Mouse (Mus musculus): ENCODE data around the gene Dock2. TPM values are rescaled to one million over a fixed set of nuclear protein-coding genes. Genes with fewer than 3 reads are reported as not detected.
A peak's percentile ranks its signal among the peaks of the same experiment; 100 is the strongest.
"Not testable (repeated sequence)": the region's sequence is repeated elsewhere in the genome, so short reads cannot be mapped to it uniquely, and the experiment has no call there.

The Dock2 gene
- 1.4 and 1.6 TPM in 2 replicates for polyA plus RNA-seq (2015; fragmentation: Nextera tagmentation; extraction: Ambion mirVana)

DNA sequence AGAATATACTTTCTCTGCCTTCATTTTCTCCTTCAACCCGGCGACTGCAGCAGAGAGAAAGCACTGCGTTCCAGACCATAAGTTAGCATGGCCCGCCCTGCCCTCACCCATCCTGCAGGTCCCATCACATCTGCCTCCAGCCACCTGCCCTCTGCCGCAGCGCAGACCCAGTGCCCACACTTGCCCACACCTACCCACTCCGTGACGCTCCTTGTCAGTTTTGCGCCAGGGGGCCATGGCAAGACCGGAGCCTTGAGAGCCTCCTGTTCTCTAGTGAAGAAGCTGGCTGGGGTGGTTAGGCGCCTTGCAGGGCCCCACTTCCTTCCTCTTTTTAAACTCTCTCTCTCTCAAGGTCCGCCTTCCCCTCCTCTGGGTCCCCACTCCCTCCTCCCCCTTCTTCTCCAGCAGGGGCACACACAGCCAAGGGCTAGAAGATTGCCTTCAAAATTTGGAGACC lies at the start of gene Dock2:
Dock2 (minus strand) TSS at position 306 of the 457 bp plus-strand sequence.
- Histone ChIP-seq H3K4me1 (replicated peaks) (no peaks in the 10 kb centered on the region), H3K27me3 (replicated peaks) (no peaks in the 10 kb centered on the region), H3K27ac (no peak within 1 kb of the TSS), H3K9ac (no peak within 1 kb of the TSS), H3K36me3 (no peaks in the 10 kb centered on the region), H3K9me3 (no peaks in the 10 kb centered on the region), H3K4me2 (replicated peaks) (no peak within 1 kb of the TSS), H3K4me3 (replicated peaks) (no peak within 1 kb of the TSS)
- WGBS, result 84% methylated on average over 12 of the region's 12 CpGs
- ATAC-seq, result no peak

DNA sequence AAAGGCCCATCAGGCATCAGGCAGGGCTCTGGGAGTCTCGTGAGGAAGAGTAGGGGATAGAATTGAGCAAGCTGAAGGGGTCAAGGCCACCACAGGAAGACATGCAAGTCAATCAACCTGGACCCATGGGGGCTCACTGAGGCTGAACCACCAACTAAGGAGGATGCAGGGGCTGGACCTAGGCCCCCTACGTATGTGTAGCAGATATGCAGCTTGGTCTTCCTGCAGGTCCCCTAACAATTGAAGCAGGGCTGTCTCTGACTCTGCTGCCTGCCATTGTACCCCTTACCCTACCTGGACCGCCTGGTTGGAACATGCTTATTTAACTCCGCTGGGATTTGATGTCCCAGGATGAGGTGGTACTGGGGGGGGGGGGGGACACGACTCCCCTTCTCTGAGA lies 49.0 kb upstream of the Dock2 start:
- Histone ChIP-seq H3K27ac (no peak overlapping the region), H3K9ac (peak overlapping the region; percentile 78), H3K27me3 (replicated peaks) (no peaks in the 10 kb centered on the region), H3K4me2 (replicated peaks) (peak overlapping the region; percentile 78), H3K36me3 (peaks cover 5% of the 10 kb centered on the region; the same call in 1 of the 2 replicates), H3K4me3 (replicated peaks) (peak overlapping the region; percentile 78), H3K4me1 (replicated peaks) (peaks cover 9% of the 10 kb centered on the region), H3K9me3 (no peaks in the 10 kb centered on the region)
- ATAC-seq, result 0 out of 2 replicates have a peak, but pooled peaks have one; percentile 8
- WGBS, result 12% methylated on average over 4 of the region's 5 CpGs

GRCm38 (mm10) chr11:34827803-34828202 lies 44.1 kb upstream of the Dock2 start:
- H3K27ac ChIP-seq, result no peak overlapping the region
- peaks cover 22% of the 10 kb centered on the region for H3K36me3 ChIP-seq
- H3K4me1 ChIP-seq (replicated peaks), result peaks cover 6% of the 10 kb centered on the region
- no peak for ATAC-seq
- no peaks in the 10 kb centered on the region for H3K27me3 ChIP-seq (replicated peaks)
- H3K9ac ChIP-seq, result no peak overlapping the region
- H3K9me3 ChIP-seq, result no peaks in the 10 kb centered on the region
- 93% methylated on average over 3 of the region's 3 CpGs for WGBS
- no peak overlapping the region for H3K4me2 ChIP-seq (replicated peaks)
- no peak overlapping the region for H3K4me3 ChIP-seq (replicated peaks)

DNA sequence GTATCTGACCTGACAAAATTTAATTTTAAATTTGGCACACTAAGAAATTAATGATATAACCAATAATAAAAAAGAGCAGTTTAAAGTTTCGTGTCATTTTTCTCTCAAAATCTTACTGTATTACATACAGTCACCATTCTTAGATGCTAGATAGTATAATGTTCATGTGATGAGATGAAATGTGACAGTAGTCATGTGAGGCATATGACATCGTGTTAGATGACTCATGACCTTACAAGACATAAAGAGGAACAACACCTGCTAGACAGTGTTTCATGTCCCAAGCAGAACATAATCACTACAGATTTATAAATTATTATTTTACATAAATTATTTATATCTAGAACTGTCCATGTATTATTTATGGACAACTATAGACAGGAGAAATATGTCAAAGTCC lies 43.2 kb upstream of the Dock2 start:
- WGBS, result 89% methylated on average over 2 of the region's 2 CpGs
- Histone ChIP-seq H3K36me3 (peaks cover 27% of the 10 kb centered on the region), H3K4me3 (replicated peaks) (no peak overlapping the region), H3K4me1 (replicated peaks) (no peaks in the 10 kb centered on the region), H3K9me3 (no peaks in the 10 kb centered on the region), H3K4me2 (replicated peaks) (no peak overlapping the region), H3K9ac (no peak overlapping the region), H3K27me3 (replicated peaks) (no peaks in the 10 kb centered on the region), H3K27ac (no peak overlapping the region)
- ATAC-seq, result no peak

DNA sequence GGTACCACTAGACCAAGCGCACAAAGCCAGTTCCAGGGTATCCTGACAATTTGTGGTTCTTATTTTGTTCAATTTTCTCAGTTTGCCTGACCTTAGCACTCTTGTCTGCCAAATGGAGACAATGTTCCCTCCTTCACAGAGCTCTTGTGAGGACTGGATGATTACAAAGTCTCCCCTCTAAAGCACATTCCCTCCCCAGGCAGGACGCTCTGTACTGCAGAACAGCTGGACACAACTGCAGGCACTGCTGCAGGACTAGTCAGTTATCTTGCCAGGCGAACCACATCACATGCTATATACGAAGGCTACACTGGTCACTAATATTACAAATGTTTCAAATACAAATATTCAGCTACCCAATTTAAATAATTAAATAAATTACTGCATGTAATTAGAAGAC lies 41.1 kb upstream of the Dock2 start:
- no peak overlapping the region for H3K9ac ChIP-seq
- H3K27me3 ChIP-seq (replicated peaks), result no peaks in the 10 kb centered on the region
- H3K27ac ChIP-seq, result no peak overlapping the region
- no peaks in the 10 kb centered on the region for H3K9me3 ChIP-seq
- no peak overlapping the region for H3K4me2 ChIP-seq (replicated peaks)
- no peak for ATAC-seq
- H3K4me1 ChIP-seq (replicated peaks), result no peaks in the 10 kb centered on the region
- H3K4me3 ChIP-seq (replicated peaks), result no peak overlapping the region
- peaks cover 25% of the 10 kb centered on the region for H3K36me3 ChIP-seq
- WGBS, result 86% methylated on average over 4 of the region's 4 CpGs

DNA sequence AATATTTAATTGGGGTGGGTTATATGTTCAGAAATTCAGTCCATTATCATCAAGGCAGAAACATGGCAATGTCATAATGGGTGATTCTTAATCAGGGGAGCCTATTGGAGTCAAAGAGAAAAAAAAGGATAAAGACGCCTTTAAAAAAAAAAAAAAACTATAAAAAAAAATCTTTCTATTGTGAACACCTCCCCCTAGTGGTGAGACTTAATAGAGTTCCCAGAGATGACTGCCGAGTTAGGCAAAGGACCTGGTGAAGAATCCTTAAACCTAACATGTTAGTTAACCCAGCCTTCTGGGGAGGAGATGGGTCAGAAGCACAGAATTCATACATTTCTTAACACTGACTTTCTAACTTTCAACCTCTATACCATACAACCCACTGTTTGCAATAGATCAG lies 31.1 kb upstream of the Dock2 start:
- 10% methylated on average over 2 of the region's 2 CpGs for WGBS

DNA sequence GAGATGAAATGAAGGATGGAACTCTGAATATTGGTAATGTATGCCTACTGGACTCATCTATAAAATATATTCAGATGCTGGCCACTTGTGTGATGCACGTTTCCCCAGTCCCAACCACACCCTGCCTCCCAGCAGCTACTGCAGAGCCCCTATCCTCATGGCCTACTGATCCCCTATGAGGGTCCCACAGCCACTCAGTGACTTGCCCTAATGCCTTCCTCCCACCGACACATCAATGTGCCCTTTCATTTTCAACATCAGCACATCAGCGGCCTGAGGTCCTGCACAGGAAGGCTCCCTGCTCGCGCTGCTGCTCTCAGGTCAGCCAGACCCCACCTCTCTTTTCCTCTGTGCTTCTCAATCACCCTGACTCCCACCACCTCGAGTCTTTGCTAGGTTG lies 30.6 kb upstream of the Dock2 start:
- Histone ChIP-seq H3K9ac (no peak overlapping the region), H3K4me1 (replicated peaks) (no peaks in the 10 kb centered on the region), H3K27me3 (replicated peaks) (no peaks in the 10 kb centered on the region), H3K4me2 (replicated peaks) (no peak overlapping the region), H3K4me3 (replicated peaks) (no peak overlapping the region), H3K9me3 (no peaks in the 10 kb centered on the region), H3K36me3 (peaks cover 16% of the 10 kb centered on the region), H3K27ac (no peak overlapping the region)
- 90% methylated on average over 6 of the region's 6 CpGs for WGBS
- no peak for ATAC-seq

More for the DNA sequence above, 31.1 kb upstream of the Dock2 start:
- Histone ChIP-seq H3K4me1 (replicated peaks) (no peaks in the 10 kb centered on the region), H3K9me3 (no peaks in the 10 kb centered on the region), H3K4me3 (replicated peaks) (no peak overlapping the region), H3K9ac (no peak overlapping the region), H3K27ac (no peak overlapping the region), H3K36me3 (peaks cover 19% of the 10 kb centered on the region), H3K27me3 (replicated peaks) (no peaks in the 10 kb centered on the region), H3K4me2 (replicated peaks) (no peak overlapping the region)
- ATAC-seq, result no peak

DNA sequence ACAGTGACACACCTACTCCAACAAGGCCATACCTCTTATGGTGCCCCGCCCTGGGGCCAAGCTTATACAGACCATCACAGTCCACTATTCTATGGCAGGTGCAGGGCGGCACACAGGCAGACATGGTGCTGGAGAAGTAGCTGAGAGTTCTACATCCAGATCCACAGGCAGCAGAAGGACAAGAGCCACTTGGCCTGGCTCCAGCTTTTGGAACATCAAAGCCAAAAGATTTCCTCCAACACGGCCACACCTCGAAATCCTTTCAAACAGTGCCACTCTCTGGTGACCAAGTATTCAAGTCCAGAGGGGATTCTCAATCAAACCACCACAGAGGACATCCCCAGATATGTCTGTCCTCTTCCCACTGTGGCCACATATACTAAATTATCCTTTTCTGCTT lies 21.3 kb upstream of the Dock2 start:
- not testable (repeated sequence) for H3K36me3 ChIP-seq; H3K9ac ChIP-seq; H3K27me3 ChIP-seq (replicated peaks); H3K27ac ChIP-seq; H3K4me3 ChIP-seq (replicated peaks); ATAC-seq; H3K4me2 ChIP-seq (replicated peaks); H3K4me1 ChIP-seq (replicated peaks); H3K9me3 ChIP-seq
- 76% methylated on average over 4 of the region's 4 CpGs for WGBS

DNA sequence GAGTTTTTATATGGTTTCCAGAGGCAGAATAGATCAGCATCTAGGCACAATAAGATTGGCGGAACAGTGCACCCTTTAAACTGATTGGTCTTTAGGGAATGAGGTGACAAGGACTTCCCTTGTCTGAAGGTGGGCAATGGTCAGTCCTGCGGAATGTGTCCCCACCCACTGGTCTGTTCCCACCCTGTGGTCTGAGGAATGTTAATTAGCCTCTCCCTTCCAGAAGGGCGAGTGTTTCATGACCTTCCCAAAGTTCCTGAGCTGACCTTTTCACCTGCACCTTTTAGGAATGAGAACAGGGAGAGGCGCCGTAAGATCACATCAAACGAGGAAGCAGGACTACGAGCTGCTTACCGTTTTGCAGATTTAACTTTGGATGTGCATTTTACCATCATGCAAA lies 14.4 kb upstream of the Dock2 start:
- not testable (repeated sequence) for H3K27ac ChIP-seq; H3K36me3 ChIP-seq; ATAC-seq; H3K9me3 ChIP-seq; H3K4me3 ChIP-seq (replicated peaks); H3K4me2 ChIP-seq (replicated peaks); H3K27me3 ChIP-seq (replicated peaks); H3K4me1 ChIP-seq (replicated peaks); H3K9ac ChIP-seq
- WGBS, result 47% methylated on average over 8 of the region's 8 CpGs

DNA sequence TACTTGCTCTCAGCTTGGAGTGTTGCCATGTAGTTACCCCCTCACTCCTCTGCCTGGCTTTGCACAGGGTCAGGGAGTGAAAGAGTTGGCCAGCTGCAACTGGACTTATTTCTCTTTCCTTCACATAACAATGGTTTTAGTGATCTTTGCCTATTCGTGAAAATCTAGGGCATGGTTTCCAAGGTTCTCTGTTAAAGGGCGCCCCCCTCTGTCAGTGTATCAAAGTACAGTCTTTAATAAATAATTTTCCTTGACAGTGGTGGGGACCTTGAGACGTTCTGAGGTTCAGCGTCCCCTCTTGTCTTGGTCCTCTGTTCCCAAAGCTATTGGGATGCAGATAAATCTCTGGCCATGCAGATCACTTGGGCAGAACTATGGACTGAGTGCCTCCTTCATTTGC lies 12.4 kb upstream of the Dock2 start:
- Histone ChIP-seq H3K36me3 (no peaks in the 10 kb centered on the region), H3K27ac (no peak overlapping the region), H3K27me3 (replicated peaks) (no peaks in the 10 kb centered on the region), H3K4me1 (replicated peaks) (no peaks in the 10 kb centered on the region), H3K4me2 (replicated peaks) (no peak overlapping the region), H3K9ac (no peak overlapping the region), H3K9me3 (no peaks in the 10 kb centered on the region), H3K4me3 (replicated peaks) (no peak overlapping the region)
- ATAC-seq, result no peak
- 27% methylated on average over 4 of the region's 4 CpGs for WGBS

DNA sequence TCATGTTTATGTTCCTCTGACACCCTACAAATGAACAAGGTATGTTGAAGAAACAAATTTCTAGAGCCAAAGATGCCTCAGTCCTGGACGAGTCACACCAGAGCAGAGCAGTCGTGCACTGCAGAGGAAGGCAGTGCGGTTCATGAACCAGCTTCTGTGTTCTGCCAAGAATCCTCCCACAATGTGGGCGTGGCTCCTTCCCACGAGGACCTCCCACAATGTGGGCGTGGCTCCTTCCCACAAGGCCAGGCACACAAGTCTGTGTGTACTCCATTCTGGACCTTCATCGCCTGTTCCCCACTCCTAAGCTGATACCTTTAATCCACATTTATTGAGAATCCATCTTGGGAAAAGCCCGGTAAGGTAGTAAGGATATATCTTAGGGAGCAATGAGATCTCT lies 8.2 kb upstream of the Dock2 start:
- H3K4me1 ChIP-seq (replicated peaks), result no peaks in the 10 kb centered on the region
- no peak for ATAC-seq
- H3K4me2 ChIP-seq (replicated peaks), result no peak overlapping the region
- no peak overlapping the region for H3K27ac ChIP-seq
- H3K36me3 ChIP-seq, result no peaks in the 10 kb centered on the region
- H3K9ac ChIP-seq, result no peak overlapping the region
- 57% methylated on average over 8 of the region's 8 CpGs for WGBS
- H3K9me3 ChIP-seq, result no peaks in the 10 kb centered on the region
- no peak overlapping the region for H3K4me3 ChIP-seq (replicated peaks)
- no peaks in the 10 kb centered on the region for H3K27me3 ChIP-seq (replicated peaks)

GRCm38 (mm10) chr11:34784864-34785263 lies 1.2 kb upstream of the Dock2 start:
- Histone ChIP-seq H3K4me2 (replicated peaks) (no peak overlapping the region), H3K4me3 (replicated peaks) (no peak overlapping the region), H3K9ac (no peak overlapping the region), H3K36me3 (no peaks in the 10 kb centered on the region), H3K9me3 (no peaks in the 10 kb centered on the region), H3K27me3 (replicated peaks) (no peaks in the 10 kb centered on the region), H3K4me1 (replicated peaks) (no peaks in the 10 kb centered on the region), H3K27ac (no peak overlapping the region)
- ATAC-seq, result no peak

- Histone ChIP-seq H3K4me1 (replicated peaks) (no peaks in the 10 kb centered on the region), H3K4me3 (replicated peaks) (no peak overlapping the region)
These were observed 919 bp downstream of the Dock2 start for GRCm38 (mm10) chr11:34782516-34783430.

More at GRCm38 (mm10) chr11:34782516-34783430, 919 bp downstream of the Dock2 start:
- H3K4me2 ChIP-seq (replicated peaks), result no peak overlapping the region
- H3K9ac ChIP-seq, result no peak overlapping the region
- no peaks in the 10 kb centered on the region for H3K9me3 ChIP-seq
- WGBS, result 76% methylated on average over 8 of the region's 8 CpGs
- no peaks in the 10 kb centered on the region for H3K27me3 ChIP-seq (replicated peaks)
- no peaks in the 10 kb centered on the region for H3K36me3 ChIP-seq
- no peak overlapping the region for H3K27ac ChIP-seq
- no peak for ATAC-seq
